Mouse (Mus musculus) spleen, adult 18-20 months (tissue): ENCODE data around the gene Fntb.

Experiments used
- DNase-seq, 2 experiments: peaks; one replicate each; pipeline ENCODE4 v3.0.0; 2022; ENCODE audit warnings: mixed read lengths in 2 of 2

Fntb gene

GRCm38 (mm10) chr12:76795350-76795749, 30.0 kb downstream of the Fntb start, which contains the start of gene Gpx2:
TSS of gene Gpx2 (minus strand) at chr12:76795554.
- no peak for DNase-seq

- DNase-seq: no peak
Measured at GRCm38 (mm10) chr12:76796938-76797539, 31.6 kb downstream of the Fntb start.

- DNase-seq: no peak
Measured at GRCm38 (mm10) chr12:76798008-76798720, 32.8 kb downstream of the Fntb start.

- no peak for DNase-seq
Measured at GRCm38 (mm10) chr12:76803028-76803427, 37.6 kb downstream of the Fntb start.

GRCm38 (mm10) chr12:76803700-76804252, 38.4 kb downstream of the Fntb start:
- DNase-seq: peak in 1 of 2 experiments; percentile 30

GRCm38 (mm10) chr12:76805056-76805811, 39.8 kb downstream of the Fntb start:
- DNase-seq: no peak

- no peak for DNase-seq
Measured at GRCm38 (mm10) chr12:76807796-76808195, 42.4 kb downstream of the Fntb start.

GRCm38 (mm10) chr12:76810491-76810890, 45.1 kb downstream of the Fntb start:
- DNase-seq: no peak

GRCm38 (mm10) chr12:76811006-76811405, 45.6 kb downstream of the Fntb start:
- no peak for DNase-seq

- no peak for DNase-seq
Measured at GRCm38 (mm10) chr12:76813543-76813942, 48.2 kb downstream of the Fntb start.

GRCm38 (mm10) chr12:76814120-76814519, 48.7 kb downstream of the Fntb start:
- no peak for DNase-seq

- no peak for DNase-seq
Measured at GRCm38 (mm10) chr12:76816720-76817119, 51.3 kb downstream of the Fntb start.

GRCm38 (mm10) chr12:76817176-76817575, 51.8 kb downstream of the Fntb start:
- no peak for DNase-seq

- no peak for DNase-seq
Measured at GRCm38 (mm10) chr12:76818120-76818519, 52.7 kb downstream of the Fntb start.

- no peak for DNase-seq
Measured at GRCm38 (mm10) chr12:76818908-76819307, 53.5 kb downstream of the Fntb start.

- DNase-seq: no peak
Measured at GRCm38 (mm10) chr12:76819816-76820215, 54.4 kb downstream of the Fntb start.

- no peak for DNase-seq
Measured at GRCm38 (mm10) chr12:76820615-76821014, 55.2 kb downstream of the Fntb start.

- peak in 1 of 2 experiments; percentile 13 for DNase-seq
Measured at GRCm38 (mm10) chr12:76822002-76822650, 56.7 kb downstream of the Fntb start.

- no peak for DNase-seq
Measured at GRCm38 (mm10) chr12:76822651-76823041, 57.3 kb downstream of the Fntb start, which contains the start of gene Rab15. TSS of gene Rab15 (minus strand) at chr12:76822908.

- no peak for DNase-seq
Measured at GRCm38 (mm10) chr12:76825283-76825682, 59.9 kb downstream of the Fntb start.

GRCm38 (mm10) chr12:76832704-76833103, 67.3 kb downstream of the Fntb start:
- DNase-seq: no peak

- DNase-seq: peak; percentile 92 to 96
Measured at GRCm38 (mm10) chr12:76837101-76837843, 71.9 kb downstream of the Fntb start.
